Mouse (Mus musculus): ENCODE results near the gene Tmem205. TPM values are rescaled to one million over a fixed set of nuclear protein-coding genes. Genes with fewer than 3 reads are reported as not detected.

Tmem205 gene
- total RNA-seq, 2 experiments from 2014 or later: 22.7 to 27.6 TPM

GRCm38 (mm10) chr9:21947540-21948130 is 20.3 kb upstream of the Tmem205 start:
- intact Hi-C loops (cut with DNase I): no loop called here
- DNase-seq: no peak

GRCm38 (mm10) chr9:21944267-21944666 is 16.9 kb upstream of the Tmem205 start:
- intact Hi-C loops (cut with DNase I): no loop called here
- no peak for DNase-seq

GRCm38 (mm10) chr9:21943638-21944037 is 16.3 kb upstream of the Tmem205 start:
- no peak for DNase-seq
- intact Hi-C loops (cut with DNase I): no loop called here

GRCm38 (mm10) chr9:21943046-21943445 is 15.7 kb upstream of the Tmem205 start:
- intact Hi-C loops (cut with DNase I): no loop called here
- DNase-seq: no peak

- intact Hi-C loops (cut with DNase I): no loop called here
- no peak for DNase-seq
These were observed 11.0 kb upstream of the Tmem205 start for GRCm38 (mm10) chr9:21938234-21938855.

- DNase-seq: no peak
- intact Hi-C loops (cut with DNase I): no loop called here
These were observed 10.4 kb upstream of the Tmem205 start for GRCm38 (mm10) chr9:21937711-21938175.

- DNase-seq: peak; percentile 91 to 93
- intact Hi-C loops (cut with DNase I): no loop called here
These were observed 9.6 kb upstream of the Tmem205 start, which contains the start of gene Plppr2 for GRCm38 (mm10) chr9:21936692-21937570. Plppr2 (plus strand) TSS chr9:21937033.

GRCm38 (mm10) chr9:21935466-21936131 is 8.2 kb upstream of the Tmem205 start:
- intact Hi-C loops (cut with DNase I): no loop called here
- no peak for DNase-seq

GRCm38 (mm10) chr9:21934021-21934420 is 6.7 kb upstream of the Tmem205 start:
- intact Hi-C loops (cut with DNase I): no loop called here
- no peak for DNase-seq

- intact Hi-C loops (cut with DNase I): no loop called here
- no peak for DNase-seq
These were observed 5.2 kb upstream of the Tmem205 start for GRCm38 (mm10) chr9:21932445-21933137.

GRCm38 (mm10) chr9:21932006-21932405 is 4.7 kb upstream of the Tmem205 start:
- no peak for DNase-seq
- intact Hi-C loops (cut with DNase I): no loop called here

- intact Hi-C loops (cut with DNase I): no loop called here
- DNase-seq: no peak
These were observed 1.9 kb upstream of the Tmem205 start for GRCm38 (mm10) chr9:21929208-21929607.

- intact Hi-C loops (cut with DNase I): no loop called here
- DNase-seq: no peak
These were observed 572 bp downstream of the Tmem205 start for GRCm38 (mm10) chr9:21926784-21927183.

- DNase-seq: peak in 1 of 2 experiments; percentile 25
- intact Hi-C loops (cut with DNase I): no loop called here
These were observed 1.2 kb downstream of the Tmem205 start for GRCm38 (mm10) chr9:21926155-21926554.

GRCm38 (mm10) chr9:21925506-21925905 is 1.9 kb downstream of the Tmem205 start:
- no peak for DNase-seq
- intact Hi-C loops (cut with DNase I): no loop called here

GRCm38 (mm10) chr9:21925034-21925433 is 2.3 kb downstream of the Tmem205 start:
- intact Hi-C loops (cut with DNase I): no loop called here
- no peak for DNase-seq

- intact Hi-C loops (cut with DNase I): no loop called here
- peak; percentile 92 to 94 for DNase-seq
These were observed 3.3 kb downstream of the Tmem205 start for GRCm38 (mm10) chr9:21924099-21924493.

GRCm38 (mm10) chr9:21923490-21924098 is 3.8 kb downstream of the Tmem205 start:
- no peak for DNase-seq
- intact Hi-C loops (cut with DNase I): no loop called here

- intact Hi-C loops (cut with DNase I): no loop called here
- no peak for DNase-seq
These were observed 4.3 kb downstream of the Tmem205 start for GRCm38 (mm10) chr9:21923036-21923435.
